Mouse (Mus musculus) C2C12 (cell line): ENCODE measurements around the gene Mymx. TPM values are rescaled to one million over a fixed set of nuclear protein-coding genes. Genes with fewer than 3 reads are reported as not detected.
A peak's percentile ranks its signal among the peaks of the same experiment; 100 is the strongest.

Experiments
- H3K27me3 ChIP-seq: one replicate; pipeline ENCODE4 v1.6.1; 2011; ENCODE audit not compliant: control insufficient read depth, insufficient read depth, insufficient read length
- H3K36me3 ChIP-seq: one replicate; pipeline ENCODE4 v1.6.1; 2011; ENCODE audit not compliant: control insufficient read depth, insufficient read depth
- H3K4me3 ChIP-seq: one replicate; pipeline ENCODE4 v1.5.1; 2011; ENCODE audit warnings: mild to moderate bottlenecking, control low read depth; ENCODE audit not compliant: poor library complexity, insufficient read depth, severe bottlenecking
- H3K79me2 ChIP-seq: one replicate; pipeline ENCODE4 v1.6.1; 2011; ENCODE audit not compliant: control insufficient read depth, insufficient read depth
- H3K79me3 ChIP-seq: one replicate; pipeline ENCODE4 v1.6.1; 2011; ENCODE audit warnings: low read depth, control low read depth
- H3ac ChIP-seq: one replicate; pipeline ENCODE3; 2011; ENCODE audit warnings: low read depth; ENCODE audit not compliant: control insufficient read depth, insufficient read length
- CEBPB ChIP-seq: IDR thresholded peaks from one replicate; pipeline ENCODE4 v1.6.1; 2011; ENCODE audit warnings: low read depth, mild to moderate bottlenecking, control low read depth, moderate library complexity
- CTCF ChIP-seq: IDR thresholded peaks from one replicate; pipeline ENCODE4 v1.5.1; 2011; ENCODE audit not compliant: control insufficient read depth, insufficient read depth, insufficient read length
- FOSL1 ChIP-seq: IDR thresholded peaks from one replicate; pipeline ENCODE4 v1.8.0; 2011; ENCODE audit warnings: mild to moderate bottlenecking, low read length; ENCODE audit not compliant: poor library complexity, insufficient read depth, severe bottlenecking
- MAX ChIP-seq: IDR thresholded peaks from one replicate; pipeline ENCODE4 v1.6.1; 2011; ENCODE audit warnings: mild to moderate bottlenecking, control low read depth
- MYOD1 ChIP-seq: IDR thresholded peaks from one replicate; pipeline ENCODE4 v1.6.1; 2011; ENCODE audit warnings: low read depth; ENCODE audit not compliant: control insufficient read depth, insufficient read length
- MYOG ChIP-seq: IDR thresholded peaks from one replicate; pipeline ENCODE4 v1.6.1; 2011; ENCODE audit not compliant: control insufficient read depth, insufficient read length; ENCODE audit errors: extremely low read depth
- USF1 ChIP-seq: IDR thresholded peaks from one replicate; pipeline ENCODE4 v1.6.1; 2011; ENCODE audit warnings: low read depth, mild to moderate bottlenecking, control low read depth, moderate library complexity
- polyA plus RNA-seq: library from polyadenylated mRNA; unstranded; fragments of >200 nt; fragmentation: generic; extraction: Trizol; gene quantifications from one replicate; pipeline ENCODE4 v1.2.1, GENCODE M21; 2012; ENCODE audit warnings: missing spikeins

The Mymx gene
- polyA plus RNA-seq, 1 experiment = 1.7 TPM

DNA sequence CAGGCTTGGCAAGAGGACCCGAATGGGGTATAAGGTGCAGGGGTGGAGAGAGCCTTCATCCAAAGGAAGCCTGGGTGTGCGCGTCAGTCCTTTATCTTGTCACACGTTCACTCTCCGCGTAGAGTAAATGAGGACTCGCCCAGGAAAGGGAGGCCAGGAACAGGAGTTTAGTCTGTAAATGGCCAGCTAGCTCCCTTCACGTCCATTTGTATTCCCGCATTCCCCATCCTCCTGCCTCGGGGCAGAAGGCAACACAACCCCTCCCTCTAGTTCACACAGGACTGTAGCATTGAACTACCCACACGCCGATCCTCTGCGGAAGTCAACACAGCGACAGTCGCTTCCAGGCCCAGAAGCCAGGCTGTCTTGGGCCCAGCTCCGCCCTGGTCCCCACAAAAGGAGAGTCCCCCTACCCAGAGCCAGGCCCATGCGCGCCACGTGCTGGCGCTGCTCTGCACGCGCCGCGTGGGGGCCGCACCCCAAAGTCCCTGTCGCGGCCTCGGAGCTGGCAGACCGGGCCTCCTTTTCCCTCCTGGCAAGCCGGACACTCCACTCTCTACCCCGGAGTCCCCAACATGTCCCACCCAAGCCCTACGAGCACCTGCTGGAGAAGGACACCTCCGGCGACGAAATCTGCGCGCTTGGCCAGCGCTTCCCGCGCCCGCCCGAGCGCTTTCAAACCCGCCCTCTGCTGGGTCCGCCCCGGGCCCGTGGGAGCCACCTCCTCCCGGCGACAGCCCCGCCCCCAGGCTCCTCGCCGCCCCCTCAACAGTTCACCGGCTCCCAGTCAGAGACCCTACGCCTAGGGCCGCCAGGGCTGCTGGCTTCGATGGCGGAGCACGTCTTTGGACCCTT is 6.8 kb downstream of the Mymx start:
- Histone ChIP-seq H3K36me3 (peaks cover 16% of the 10 kb centered on the region), H3K4me3 (peak overlapping the region; percentile 69), H3K79me3 (peaks cover 49% of the 10 kb centered on the region), H3ac (peak overlapping the region; percentile 81), H3K27me3 (no peaks in the 10 kb centered on the region), H3K79me2 (peaks cover 53% of the 10 kb centered on the region)
- no peak for TF ChIP-seq FOSL1
- peak; percentile 93 for TF ChIP-seq MAX

DNA sequence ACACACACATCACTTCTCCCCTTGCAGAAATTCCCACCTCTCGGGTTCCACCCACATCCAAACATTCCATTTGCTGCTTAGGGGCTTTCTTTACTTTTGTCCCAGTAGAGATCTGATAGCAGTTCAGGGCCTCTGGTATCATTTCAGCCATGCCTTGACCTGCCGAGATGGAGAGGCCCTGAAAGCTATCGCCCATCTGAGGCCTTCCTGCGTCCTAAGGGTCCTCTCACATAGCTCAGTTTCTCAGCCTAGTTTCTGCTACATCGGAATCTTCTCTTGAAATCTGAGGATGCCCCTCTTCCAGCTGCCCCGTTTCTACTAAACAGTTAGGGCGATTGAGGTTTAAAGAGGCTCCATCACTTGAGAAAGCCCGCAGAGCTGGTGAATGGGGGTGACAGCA is 7.7 kb downstream of the Mymx start:
- Histone ChIP-seq H3ac (peak overlapping the region; percentile 81), H3K27me3 (no peaks in the 10 kb centered on the region), H3K36me3 (peaks cover 25% of the 10 kb centered on the region), H3K79me2 (peaks cover 62% of the 10 kb centered on the region), H3K4me3 (peak overlapping the region; percentile 69), H3K79me3 (peaks cover 55% of the 10 kb centered on the region)
- no peak for TF ChIP-seq MYOD1
- no peak for TF ChIP-seq CTCF
- TF ChIP-seq FOSL1 = no peak
- no peak for TF ChIP-seq MYOG
- no peak for TF ChIP-seq MAX
- TF ChIP-seq USF1 = no peak

DNA sequence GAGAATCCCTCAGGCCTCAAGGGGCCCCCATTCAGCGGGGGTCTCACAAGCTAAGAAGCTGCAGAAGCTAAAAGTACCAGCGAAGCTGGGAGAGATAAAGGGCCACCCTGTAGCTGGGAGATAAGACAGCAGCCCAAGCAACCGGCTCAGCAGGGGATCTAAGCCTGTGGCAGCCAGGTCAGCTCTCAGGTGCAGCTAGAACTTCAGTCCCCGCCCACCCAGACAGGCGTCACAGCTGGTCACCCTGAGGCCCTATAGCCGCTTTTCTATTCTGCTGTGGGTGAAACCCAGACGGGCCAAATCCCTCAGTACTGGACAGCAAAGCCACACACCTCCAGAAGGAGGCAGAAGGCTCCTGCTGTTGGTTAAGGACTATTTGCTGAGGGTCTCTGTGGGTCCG is 8.4 kb downstream of the Mymx start:
- peaks cover 32% of the 10 kb centered on the region for H3K36me3 ChIP-seq
- H3K27me3 ChIP-seq = no peaks in the 10 kb centered on the region
- peak overlapping the region; percentile 66 for H3ac ChIP-seq
- TF ChIP-seq MYOG (no peak), MYOD1 (no peak)
- peaks cover 69% of the 10 kb centered on the region for H3K79me2 ChIP-seq
- H3K4me3 ChIP-seq = peak overlapping the region; percentile 69
- peaks cover 55% of the 10 kb centered on the region for H3K79me3 ChIP-seq

DNA sequence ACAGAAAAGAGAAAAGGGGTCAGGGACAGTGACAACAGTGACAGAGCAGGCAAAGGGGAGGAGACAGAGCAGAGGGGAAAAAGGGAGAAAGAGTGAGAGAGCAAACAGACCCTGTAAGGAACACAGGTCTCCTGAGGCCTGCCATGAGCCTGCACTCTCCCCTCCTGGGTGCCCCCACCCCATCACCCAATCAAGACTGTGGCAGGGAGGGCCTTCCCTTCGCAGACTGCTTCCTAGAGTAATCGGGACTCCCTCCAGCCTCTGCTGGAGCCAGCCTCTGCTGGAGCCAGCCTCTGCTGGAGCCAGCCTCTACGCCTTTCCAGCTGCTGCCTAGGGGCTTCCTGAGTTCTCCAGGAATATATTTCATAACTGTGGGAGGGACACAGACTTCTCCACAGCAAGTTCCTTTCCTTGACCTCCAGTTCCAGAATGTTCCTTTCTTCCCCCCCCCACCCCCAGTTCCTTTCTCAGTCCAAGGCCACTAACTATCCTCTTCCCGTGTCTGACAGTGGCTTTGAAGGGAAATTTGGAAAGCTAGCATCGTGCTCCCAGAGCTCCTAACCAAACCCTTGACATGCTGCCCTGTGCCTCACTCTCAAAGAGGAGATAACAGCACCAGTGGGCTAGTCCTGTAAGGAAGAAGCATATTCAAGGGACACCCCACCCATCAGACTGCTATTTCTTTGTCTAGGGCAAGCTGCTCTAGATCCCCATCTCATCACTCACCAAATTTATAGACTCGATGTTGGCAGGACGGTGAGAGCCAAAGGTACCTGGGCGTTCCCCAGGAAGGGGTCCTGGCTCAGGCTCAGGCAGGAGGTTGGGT is 9.1 kb downstream of the Mymx start:
- Histone ChIP-seq H3K4me3 (no peak overlapping the region), H3K79me2 (peaks cover 75% of the 10 kb centered on the region), H3ac (peak overlapping the region; percentile 39), H3K27me3 (no peaks in the 10 kb centered on the region), H3K36me3 (peaks cover 39% of the 10 kb centered on the region), H3K79me3 (peaks cover 55% of the 10 kb centered on the region)
- no peak for TF ChIP-seq FOSL1
- no peak for TF ChIP-seq MYOG
- TF ChIP-seq MAX = no peak
- no peak for TF ChIP-seq USF1
- no peak for TF ChIP-seq MYOD1
- no peak for TF ChIP-seq CTCF
- TF ChIP-seq CEBPB = no peak

DNA sequence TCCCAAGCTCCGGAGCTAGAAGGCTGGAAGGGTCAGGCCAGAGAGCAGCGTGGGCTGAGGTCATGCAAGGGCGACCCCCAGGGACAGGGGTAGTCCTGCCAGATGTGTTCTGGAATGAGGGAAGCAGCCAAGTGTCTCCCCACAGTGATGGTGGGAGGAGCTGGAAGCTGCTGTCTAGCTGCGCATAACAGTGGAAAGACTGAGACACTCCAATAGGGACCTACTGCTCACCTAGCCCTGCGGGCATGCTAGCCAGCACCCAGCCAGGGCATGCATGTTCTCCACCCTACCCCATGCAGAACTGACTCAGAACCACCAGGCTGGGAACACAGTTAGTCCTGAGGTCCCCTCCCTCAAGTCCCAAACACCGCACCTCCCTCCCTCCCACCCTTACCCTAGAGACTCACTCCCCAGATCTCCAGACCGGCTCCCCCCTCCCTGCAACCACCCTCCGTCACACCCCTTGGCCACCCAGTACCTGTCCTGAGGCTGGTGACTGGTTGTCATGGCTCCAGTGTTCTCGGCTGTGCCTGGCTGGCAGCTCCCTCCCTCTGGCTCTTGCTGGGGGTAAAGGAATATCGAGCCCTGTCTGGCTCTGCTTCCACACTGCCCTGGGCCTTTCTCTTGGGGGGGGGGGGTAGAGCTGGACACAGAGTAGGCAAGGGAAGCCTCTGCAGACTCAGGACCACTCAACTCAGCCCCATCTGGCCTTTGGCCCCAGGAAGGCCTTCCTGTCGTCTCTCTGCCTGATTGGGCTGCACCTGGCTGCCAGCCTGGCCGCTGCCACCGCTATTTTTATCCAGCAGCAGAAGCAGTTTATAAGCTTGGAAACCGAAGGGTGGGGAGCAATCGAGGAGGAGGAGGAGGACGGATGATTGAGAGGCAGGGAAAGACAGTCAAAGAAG is 9.9 kb downstream of the Mymx start:
- H3ac ChIP-seq = peak overlapping the region; percentile 39
- peaks cover 55% of the 10 kb centered on the region for H3K79me3 ChIP-seq
- peaks cover 48% of the 10 kb centered on the region for H3K36me3 ChIP-seq
- peaks cover 75% of the 10 kb centered on the region for H3K79me2 ChIP-seq
- H3K27me3 ChIP-seq = no peaks in the 10 kb centered on the region
- TF ChIP-seq CTCF (no peak), CEBPB (no peak), MYOG (no peak), FOSL1 (no peak), USF1 (no peak), MAX (no peak)
- no peak overlapping the region for H3K4me3 ChIP-seq
